Mouse (Mus musculus): ENCODE measurements around the gene Cux1. TPM values are rescaled to one million over a fixed set of nuclear protein-coding genes. Genes with fewer than 3 reads are reported as not detected.

The Cux1 gene
- total RNA-seq, 2 experiments from 2014 or later = 34.5 to 36.4 TPM

- H3K4me3 ChIP-seq = peak within 1 kb of the TSS; percentile 91
- DNase-seq (ENCODE audit: low spot score in 2 of 2) = peak; percentile 94 to 95
- no peak for TF ChIP-seq CTCF (conservative IDR thresholded peaks at IDR 0.05)
- H3K27ac ChIP-seq = peak within 1 kb of the TSS; percentile 93
Measured at GRCm38 (mm10) chr5:136198474-136199391, 368.6 kb downstream of the Cux1 start, which contains the start of gene Prkrip1. Gene Prkrip1 (minus strand): TSS chr5:136198963.

Small RNA genes lying within 50 kb of the gene (microRNA-seq; reads per million reads assigned to microRNA genes)
- gene Mir721 = 0 reads per million in 2 experiments

Other genes with a start within 250 kb of the Cux1 start
- gene Myl10, start 125.7 kb upstream of the Cux1 start, total RNA-seq (2021) = not detected